Mouse (Mus musculus): Measurements from ENCODE around the gene Lrch1.

DNA sequence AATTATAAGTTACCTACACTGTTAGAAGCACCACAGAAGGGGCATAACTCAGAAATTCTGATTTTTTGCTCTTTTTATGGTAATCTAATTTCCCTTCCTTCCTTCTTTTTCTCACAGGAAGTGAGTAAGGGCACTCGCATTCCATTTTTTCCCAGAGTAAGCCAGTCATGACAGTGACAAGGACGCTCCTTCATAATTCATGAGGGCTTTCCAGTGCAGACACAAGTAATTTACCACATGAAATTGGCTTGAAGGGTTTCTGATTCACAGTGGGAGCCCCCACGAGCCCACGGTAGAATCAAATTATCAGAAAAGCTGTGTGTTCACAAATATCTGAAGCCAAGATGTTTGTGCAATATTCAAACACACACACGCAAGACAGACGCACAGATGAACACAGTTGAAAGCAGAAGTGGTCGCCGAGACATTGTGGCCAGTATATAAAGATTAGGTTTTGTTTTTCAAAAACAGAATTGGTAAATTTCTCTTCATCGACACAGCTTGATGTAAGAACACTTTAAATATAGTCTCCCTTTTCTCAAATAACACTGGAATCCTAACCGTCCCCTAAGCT lies 173.5 kb downstream of the Lrch1 start:
- TF ChIP-seq USF1 (IDR thresholded peaks at IDR 0.05; ENCODE audit: low read depth) (no peak), REST (IDR thresholded peaks at IDR 0.05; ENCODE audit: insufficient read depth, insufficient read length) (no peak)
